Mouse (Mus musculus): ENCODE results near the gene Tmem94.

- TF ChIP-seq SIN3A (IDR thresholded peaks at IDR 0.05; ENCODE audit: low read length) (0 out of 2 replicates have a peak, but pooled peaks have one; percentile 47), POLR2A (IDR thresholded peaks at IDR 0.05; ENCODE audit: control insufficient read depth in 1 of 2, insufficient read depth in 1 of 2, low read depth in 1 of 2, low read length in 2 of 2, poor library complexity in 1 of 2) (peak; percentile 90 to 94), EP300 (IDR thresholded peaks at IDR 0.05; ENCODE audit: low read depth in 1 of 2, low read length in 2 of 2) (no peak), CTCF (IDR thresholded peaks at IDR 0.05 in 2 of 3, conservative IDR thresholded peaks at IDR 0.05 in 1 of 3; ENCODE audit: control insufficient read depth in 1 of 3, insufficient read depth in 1 of 3, low read depth in 2 of 3, low read length in 3 of 3, poor library complexity in 1 of 3, severe bottlenecking in 1 of 3) (no peak; a peak in 1 of 6 replicates), TBP (IDR thresholded peaks at IDR 0.05; ENCODE audit: low read depth, low read length) (peak; percentile 44; the same call in 1 of the 2 replicates), POLR2AphosphoS2 (IDR thresholded peaks at IDR 0.05; ENCODE audit: low read length) (peak; percentile 68; the same call in 1 of the 2 replicates), ZC3H11A (IDR thresholded peaks at IDR 0.05; ENCODE audit: low read depth, low read length) (no peak), MXI1 (IDR thresholded peaks at IDR 0.05; ENCODE audit: low read depth, low read length) (peak; percentile 93), ZNF384 (IDR thresholded peaks at IDR 0.05; ENCODE audit: low read depth, low read length) (no peak), SMC3 (IDR thresholded peaks at IDR 0.05; ENCODE audit: low read depth, low read length) (no peak), JUND (IDR thresholded peaks at IDR 0.05; ENCODE audit: low read depth, low read length) (no peak), ELF1 (IDR thresholded peaks at IDR 0.05; ENCODE audit: low read depth, low read length) (0 out of 2 replicates have a peak, but pooled peaks have one; percentile 24)
Observed at GRCm38 (mm10) chr11:115814605-115815450, 49.6 kb downstream of the Tmem94 start, which contains the start of gene Tsen54.
